Mouse (Mus musculus): ENCODE measurements around the gene Rpl9-ps6. TPM values are rescaled to one million over a fixed set of nuclear protein-coding genes. Genes with fewer than 3 reads are reported as not detected.

Rpl9-ps6 gene
- polyA plus RNA-seq, 1 experiment from 2014 or later = 142 TPM

DNA sequence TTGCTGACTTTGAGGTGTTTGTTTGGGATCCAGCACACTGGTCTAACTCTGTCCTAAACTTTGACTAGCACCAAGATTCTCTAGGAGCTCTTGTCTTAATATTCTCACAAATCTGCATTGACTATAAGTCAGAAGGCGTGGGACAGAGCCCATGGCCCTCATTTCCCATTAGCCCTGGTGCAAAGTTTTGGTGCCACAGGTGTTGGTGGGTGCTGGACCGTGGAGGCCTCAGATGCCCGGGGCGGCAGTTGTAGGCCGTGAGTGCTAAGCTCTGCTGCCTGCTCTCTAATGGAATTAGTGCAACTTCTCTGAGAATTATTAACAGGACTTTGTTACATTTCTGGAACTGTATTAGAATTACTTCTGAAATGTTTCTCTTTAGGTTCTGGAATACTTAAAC is 31.6 kb upstream of the Rpl9-ps6 start:
- no peak overlapping the region for H3K27ac ChIP-seq (ENCODE audit: low read depth, low read length)
- H3K9ac ChIP-seq (ENCODE audit: low read depth, low read length) = no peak overlapping the region
- H3K27me3 ChIP-seq (ENCODE audit: control insufficient read depth, insufficient read depth, low read length) = no peaks in the 10 kb centered on the region
- peaks cover 38% of the 10 kb centered on the region; the same call in 1 of the 2 replicates for H3K36me3 ChIP-seq (ENCODE audit: control insufficient read depth, insufficient read depth, low read length)
- no peak overlapping the region for H3K4me3 ChIP-seq (ENCODE audit: low read length)
- H3K4me1 ChIP-seq (ENCODE audit: control insufficient read depth, insufficient read depth, low read length) = no peaks in the 10 kb centered on the region
- 68% methylated on average over 5 of the region's 5 CpGs for WGBS
- ATAC-seq (ENCODE audit: low FRiP score, low TSS enrichment) = peak; percentile 55; the same call in 1 of the 2 replicates
- no peak overlapping the region for H3K4me2 ChIP-seq (replicated peaks; ENCODE audit: low read depth, low read length)
- H3K9me3 ChIP-seq (ENCODE audit: control insufficient read depth, low read length) = no peaks in the 10 kb centered on the region

DNA sequence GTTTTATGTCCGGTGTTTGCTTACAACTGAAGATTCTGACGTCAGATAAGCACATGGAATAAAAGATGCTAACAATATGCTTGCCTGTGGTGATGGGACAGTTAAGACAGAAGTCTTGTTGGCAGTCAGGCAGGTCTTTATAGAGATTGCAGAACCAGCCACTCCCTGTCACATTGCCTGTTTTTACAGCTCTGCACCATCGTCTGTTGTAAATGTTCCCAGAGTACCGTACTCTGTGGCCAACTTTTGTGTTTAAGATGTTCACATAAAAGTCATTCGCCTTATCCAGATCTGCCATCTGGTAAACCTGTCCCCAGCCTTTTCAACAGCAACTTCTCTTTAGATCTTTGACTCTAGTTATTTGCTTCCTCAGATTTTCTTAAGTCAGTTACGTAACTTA is 31.0 kb upstream of the Rpl9-ps6 start:
- Histone ChIP-seq H3K4me2 (replicated peaks; ENCODE audit: low read depth, low read length) (no peak overlapping the region), H3K4me1 (ENCODE audit: control insufficient read depth, insufficient read depth, low read length) (no peaks in the 10 kb centered on the region), H3K4me3 (ENCODE audit: low read length) (no peak overlapping the region), H3K27me3 (ENCODE audit: control insufficient read depth, insufficient read depth, low read length) (no peaks in the 10 kb centered on the region), H3K36me3 (ENCODE audit: control insufficient read depth, insufficient read depth, low read length) (peaks cover 43% of the 10 kb centered on the region; the same call in 1 of the 2 replicates), H3K9me3 (ENCODE audit: control insufficient read depth, low read length) (no peaks in the 10 kb centered on the region), H3K9ac (ENCODE audit: low read depth, low read length) (no peak overlapping the region), H3K27ac (ENCODE audit: low read depth, low read length) (no peak overlapping the region)
- ATAC-seq (ENCODE audit: low FRiP score, low TSS enrichment) = no peak
- 84% methylated on average over 6 of the region's 6 CpGs for WGBS

DNA sequence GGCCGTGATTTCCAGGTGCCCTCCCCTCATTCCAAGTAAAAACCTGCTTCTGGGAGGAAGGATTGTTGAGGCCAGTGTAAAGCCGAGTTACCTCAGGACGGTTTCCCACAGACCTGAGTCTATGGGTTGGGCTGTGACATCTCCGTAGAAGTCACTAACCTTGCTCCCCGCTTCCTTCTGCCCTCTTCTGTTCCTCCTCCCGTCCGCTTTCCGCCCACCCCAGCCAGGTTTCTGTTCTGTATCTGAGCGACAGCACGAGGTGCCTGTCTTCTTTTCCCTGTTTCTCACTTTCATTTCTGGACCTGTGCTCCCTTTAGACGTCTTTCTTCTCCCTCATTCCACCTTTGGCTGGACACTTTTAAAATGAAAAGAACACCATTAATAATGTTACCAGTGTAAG is 28.7 kb upstream of the Rpl9-ps6 start:
- Histone ChIP-seq H3K4me2 (replicated peaks; ENCODE audit: low read depth, low read length) (no peak overlapping the region), H3K27ac (ENCODE audit: low read depth, low read length) (no peak overlapping the region), H3K36me3 (ENCODE audit: control insufficient read depth, insufficient read depth, low read length) (peaks cover 40% of the 10 kb centered on the region; the same call in 1 of the 2 replicates), H3K27me3 (ENCODE audit: control insufficient read depth, insufficient read depth, low read length) (no peaks in the 10 kb centered on the region), H3K4me3 (ENCODE audit: low read length) (no peak overlapping the region), H3K4me1 (ENCODE audit: control insufficient read depth, insufficient read depth, low read length) (no peaks in the 10 kb centered on the region), H3K9ac (ENCODE audit: low read depth, low read length) (no peak overlapping the region), H3K9me3 (ENCODE audit: control insufficient read depth, low read length) (no peaks in the 10 kb centered on the region)
- ATAC-seq (ENCODE audit: low FRiP score, low TSS enrichment) = no peak
- 89% methylated on average over 11 of the region's 11 CpGs for WGBS

DNA sequence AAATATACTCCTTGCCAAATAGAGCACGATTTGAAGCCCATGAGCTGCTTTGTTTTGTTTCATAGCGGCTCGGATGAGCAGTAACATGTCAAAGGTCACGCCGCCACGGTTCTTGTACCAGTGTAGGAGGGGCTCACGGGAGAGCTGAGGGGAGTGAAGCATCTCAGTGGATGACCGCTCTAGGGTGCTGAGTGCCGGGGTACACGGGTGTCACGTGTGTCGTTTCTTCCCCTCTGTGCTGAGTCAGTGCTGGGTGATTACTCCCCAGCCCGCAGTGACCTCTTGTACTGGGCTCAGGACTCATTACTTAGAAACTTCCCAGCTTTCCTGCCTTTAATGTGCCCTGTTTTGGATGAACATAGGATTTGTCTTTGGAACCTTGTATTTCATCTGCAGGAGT is 28.2 kb upstream of the Rpl9-ps6 start:
- no peak for ATAC-seq (ENCODE audit: low FRiP score, low TSS enrichment)
- Histone ChIP-seq H3K27ac (ENCODE audit: low read depth, low read length) (no peak overlapping the region), H3K27me3 (ENCODE audit: control insufficient read depth, insufficient read depth, low read length) (no peaks in the 10 kb centered on the region), H3K4me2 (replicated peaks; ENCODE audit: low read depth, low read length) (no peak overlapping the region), H3K36me3 (ENCODE audit: control insufficient read depth, insufficient read depth, low read length) (peaks cover 39% of the 10 kb centered on the region; the same call in 1 of the 2 replicates), H3K4me3 (ENCODE audit: low read length) (no peak overlapping the region), H3K9me3 (ENCODE audit: control insufficient read depth, low read length) (no peaks in the 10 kb centered on the region), H3K9ac (ENCODE audit: low read depth, low read length) (no peak overlapping the region), H3K4me1 (ENCODE audit: control insufficient read depth, insufficient read depth, low read length) (no peaks in the 10 kb centered on the region)
- 80% methylated on average over 13 of the region's 13 CpGs for WGBS

DNA sequence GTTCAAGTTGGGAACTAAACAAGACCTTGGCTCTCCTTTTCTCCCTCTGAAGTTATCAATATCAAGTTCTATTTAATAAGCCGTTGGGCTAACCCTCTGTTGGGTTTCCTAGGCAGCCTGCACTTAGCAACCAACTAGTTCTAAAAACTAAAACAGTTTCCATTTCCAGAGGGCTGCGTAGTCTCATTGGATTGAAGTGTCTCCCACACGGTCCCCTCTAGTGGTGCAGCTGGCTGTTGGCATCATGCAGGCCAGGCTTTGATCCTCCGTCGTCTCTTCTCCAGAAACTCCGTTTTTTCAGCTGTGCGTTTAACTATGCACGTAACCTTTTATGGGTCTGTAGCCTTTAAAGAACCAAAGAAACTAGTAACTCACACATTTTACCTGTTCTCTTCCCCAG is 27.1 kb upstream of the Rpl9-ps6 start:
- Histone ChIP-seq H3K4me2 (replicated peaks; ENCODE audit: low read depth, low read length) (no peak overlapping the region), H3K27ac (ENCODE audit: low read depth, low read length) (no peak overlapping the region), H3K9me3 (ENCODE audit: control insufficient read depth, low read length) (no peaks in the 10 kb centered on the region), H3K36me3 (ENCODE audit: control insufficient read depth, insufficient read depth, low read length) (peaks cover 33% of the 10 kb centered on the region; the same call in 1 of the 2 replicates), H3K9ac (ENCODE audit: low read depth, low read length) (no peak overlapping the region), H3K4me1 (ENCODE audit: control insufficient read depth, insufficient read depth, low read length) (no peaks in the 10 kb centered on the region), H3K4me3 (ENCODE audit: low read length) (no peak overlapping the region), H3K27me3 (ENCODE audit: control insufficient read depth, insufficient read depth, low read length) (no peaks in the 10 kb centered on the region)
- WGBS = 70% methylated on average over 8 of the region's 8 CpGs
- ATAC-seq (ENCODE audit: low FRiP score, low TSS enrichment) = no peak

DNA sequence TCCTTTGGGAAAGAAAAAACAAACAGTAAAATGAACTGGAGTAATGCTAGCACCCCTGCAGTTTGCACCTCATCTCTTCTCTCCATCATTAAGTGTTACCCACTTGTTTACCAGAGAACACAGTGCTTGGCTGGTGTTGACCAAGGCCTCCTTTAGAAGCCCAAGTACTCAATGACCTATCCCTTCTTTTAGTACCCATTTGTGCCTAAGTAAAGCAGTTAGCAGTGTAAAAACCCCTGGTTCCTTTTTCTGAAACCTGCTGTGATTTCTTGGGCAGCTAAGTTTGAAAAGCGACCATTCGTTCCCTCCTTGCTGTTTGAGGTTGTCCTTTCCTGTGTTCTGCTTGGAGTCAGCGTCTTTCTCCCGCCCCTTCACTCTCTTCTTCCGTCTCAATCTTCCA is 26.6 kb upstream of the Rpl9-ps6 start:
- Histone ChIP-seq H3K27me3 (ENCODE audit: control insufficient read depth, insufficient read depth, low read length) (no peaks in the 10 kb centered on the region), H3K36me3 (ENCODE audit: control insufficient read depth, insufficient read depth, low read length) (peaks cover 33% of the 10 kb centered on the region; the same call in 1 of the 2 replicates), H3K27ac (ENCODE audit: low read depth, low read length) (no peak overlapping the region), H3K4me2 (replicated peaks; ENCODE audit: low read depth, low read length) (no peak overlapping the region), H3K4me1 (ENCODE audit: control insufficient read depth, insufficient read depth, low read length) (no peaks in the 10 kb centered on the region), H3K9ac (ENCODE audit: low read depth, low read length) (no peak overlapping the region), H3K4me3 (ENCODE audit: low read length) (no peak overlapping the region), H3K9me3 (ENCODE audit: control insufficient read depth, low read length) (no peaks in the 10 kb centered on the region)
- 90% methylated on average over 5 of the region's 5 CpGs for WGBS
- ATAC-seq (ENCODE audit: low FRiP score, low TSS enrichment) = no peak

DNA sequence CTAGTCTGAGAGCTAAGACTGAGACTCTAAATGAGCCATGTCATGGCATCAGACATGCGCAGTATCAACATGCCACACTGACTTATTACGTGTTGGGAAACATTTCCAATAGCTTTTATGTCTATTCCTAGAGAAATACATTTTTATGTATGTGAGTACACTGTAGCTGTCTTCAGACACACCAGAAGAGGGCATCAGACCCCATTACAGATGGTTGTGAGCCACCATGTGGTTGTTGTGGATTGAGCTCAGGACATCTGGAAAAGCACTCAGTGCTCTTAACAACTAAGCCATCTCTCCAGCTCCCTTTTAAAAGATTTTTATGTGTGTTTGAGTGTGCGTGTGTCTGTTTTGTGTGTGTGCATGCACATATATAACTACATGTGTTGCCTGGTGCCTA is 26.0 kb upstream of the Rpl9-ps6 start:
- H3K4me3 ChIP-seq (ENCODE audit: low read length) = no peak overlapping the region
- no peaks in the 10 kb centered on the region for H3K27me3 ChIP-seq (ENCODE audit: control insufficient read depth, insufficient read depth, low read length)
- H3K4me2 ChIP-seq (replicated peaks; ENCODE audit: low read depth, low read length) = no peak overlapping the region
- ATAC-seq (ENCODE audit: low FRiP score, low TSS enrichment) = no peak
- H3K27ac ChIP-seq (ENCODE audit: low read depth, low read length) = no peak overlapping the region
- no peaks in the 10 kb centered on the region for H3K4me1 ChIP-seq (ENCODE audit: control insufficient read depth, insufficient read depth, low read length)
- 95% methylated on average over 3 of the region's 3 CpGs for WGBS
- H3K36me3 ChIP-seq (ENCODE audit: control insufficient read depth, insufficient read depth, low read length) = peaks cover 33% of the 10 kb centered on the region; the same call in 1 of the 2 replicates
- no peak overlapping the region for H3K9ac ChIP-seq (ENCODE audit: low read depth, low read length)
- no peaks in the 10 kb centered on the region for H3K9me3 ChIP-seq (ENCODE audit: control insufficient read depth, low read length)

DNA sequence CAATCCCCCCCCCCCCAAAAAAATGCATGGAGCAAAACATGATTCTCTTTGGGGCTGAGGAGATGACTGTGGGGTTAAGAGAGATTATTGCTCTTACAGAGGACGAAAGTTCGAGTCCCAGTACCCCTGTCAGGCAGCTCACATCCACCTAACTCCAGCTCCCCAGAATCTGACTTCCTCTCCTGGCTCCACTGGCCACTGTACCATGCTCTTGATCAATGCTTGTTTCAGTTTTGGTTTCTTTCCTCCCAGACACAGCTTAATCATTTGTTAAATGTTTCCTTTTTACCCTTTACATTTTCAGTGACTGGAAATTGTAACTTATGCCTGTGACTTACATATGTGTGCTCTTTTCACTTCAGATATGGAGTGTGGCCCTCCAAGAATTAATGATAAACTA is 24.6 kb upstream of the Rpl9-ps6 start:
- Histone ChIP-seq H3K9ac (ENCODE audit: low read depth, low read length) (no peak overlapping the region), H3K36me3 (ENCODE audit: control insufficient read depth, insufficient read depth, low read length) (peaks cover 32% of the 10 kb centered on the region; the same call in 1 of the 2 replicates), H3K27me3 (ENCODE audit: control insufficient read depth, insufficient read depth, low read length) (no peaks in the 10 kb centered on the region), H3K4me3 (ENCODE audit: low read length) (no peak overlapping the region), H3K27ac (ENCODE audit: low read depth, low read length) (no peak overlapping the region), H3K4me2 (replicated peaks; ENCODE audit: low read depth, low read length) (no peak overlapping the region), H3K9me3 (ENCODE audit: control insufficient read depth, low read length) (no peaks in the 10 kb centered on the region), H3K4me1 (ENCODE audit: control insufficient read depth, insufficient read depth, low read length) (no peaks in the 10 kb centered on the region; the same call in 1 of the 2 replicates)
- 92% methylated on average over 2 of the region's 2 CpGs for WGBS
- ATAC-seq (ENCODE audit: low FRiP score, low TSS enrichment) = no peak

DNA sequence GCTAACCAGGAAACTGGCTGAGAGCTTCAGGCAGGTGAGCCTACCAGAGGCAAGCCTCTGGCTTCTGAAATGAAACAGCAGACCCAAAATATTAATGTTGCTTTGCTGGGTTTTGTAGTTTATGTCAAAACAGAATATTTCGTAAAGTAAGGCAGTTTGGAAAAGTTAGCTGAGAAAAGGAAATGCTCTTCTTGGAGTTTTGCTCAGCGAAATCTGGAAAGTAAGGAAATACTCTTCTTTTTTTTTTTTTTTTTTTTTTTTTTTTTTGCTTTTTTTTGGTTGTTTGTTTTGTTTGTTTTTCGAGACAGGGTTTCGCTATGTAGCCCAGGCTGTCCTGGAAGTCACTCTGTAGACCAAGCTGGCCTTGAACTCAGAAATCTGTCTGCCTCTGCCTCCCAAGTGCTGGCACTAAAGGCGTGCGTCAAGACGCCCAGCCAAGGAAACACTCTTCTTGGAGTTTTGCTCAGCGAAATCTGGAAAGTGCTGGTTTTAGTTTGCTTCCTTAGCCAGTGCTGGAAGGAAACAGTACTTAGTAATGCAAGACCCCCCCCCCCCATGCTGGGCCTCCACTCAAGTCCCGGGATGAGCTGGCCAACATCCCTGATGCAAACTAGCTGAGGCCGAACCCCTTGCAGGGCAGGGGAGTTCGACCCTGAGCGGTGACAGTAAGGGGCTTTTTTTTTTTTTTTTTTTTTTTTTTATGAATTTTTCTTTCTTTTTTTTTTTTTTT is 23.0 kb upstream of the Rpl9-ps6 start:
- H3K9me3 ChIP-seq (ENCODE audit: control insufficient read depth, low read length) = no peaks in the 10 kb centered on the region
- no peak overlapping the region for H3K9ac ChIP-seq (ENCODE audit: low read depth, low read length)
- no peak for ATAC-seq (ENCODE audit: low FRiP score, low TSS enrichment)
- peaks cover 21% of the 10 kb centered on the region; the same call in 1 of the 2 replicates for H3K36me3 ChIP-seq (ENCODE audit: control insufficient read depth, insufficient read depth, low read length)
- no peak overlapping the region for H3K4me2 ChIP-seq (replicated peaks; ENCODE audit: low read depth, low read length)
- H3K4me1 ChIP-seq (ENCODE audit: control insufficient read depth, insufficient read depth, low read length) = peaks cover 3% of the 10 kb centered on the region; the same call in 1 of the 2 replicates
- 89% methylated on average over 12 of the region's 12 CpGs for WGBS
- H3K4me3 ChIP-seq (ENCODE audit: low read length) = no peak overlapping the region
- no peaks in the 10 kb centered on the region for H3K27me3 ChIP-seq (ENCODE audit: control insufficient read depth, insufficient read depth, low read length)
- H3K27ac ChIP-seq (ENCODE audit: low read depth, low read length) = no peak overlapping the region
